Mouse (Mus musculus) thymus, adult 2 months (tissue): ENCODE measurements around the gene Tep1. TPM values are rescaled to one million over a fixed set of nuclear protein-coding genes. Genes with fewer than 3 reads are reported as not detected.

Source experiments
- DNase-seq: peaks from one replicate; pipeline ENCODE4 v3.0.0; 2021
- H3K27ac ChIP-seq: fragments of 200-500 bp; 2 replicates; pipeline ENCODE4 v1.5.1; 2012; ENCODE audit warnings: low read length, control low read depth; ENCODE audit not compliant: control insufficient read depth, insufficient read depth
- H3K27me3 ChIP-seq: fragments of 200-500 bp; 2 replicates; pipeline ENCODE4 v1.6.1; 2012; ENCODE audit warnings: mild to moderate bottlenecking, low read length, moderate library complexity, mixed read lengths; ENCODE audit not compliant: control insufficient read depth, insufficient read depth
- H3K36me3 ChIP-seq: fragments of 200-500 bp; 2 replicates; pipeline ENCODE4 v1.6.1; 2012; ENCODE audit warnings: mild to moderate bottlenecking, low read length, moderate library complexity; ENCODE audit not compliant: control insufficient read depth, insufficient read depth
- H3K4me1 ChIP-seq: fragments of 200-500 bp; replicated peaks from 2 replicates; pipeline ENCODE4 v1.6.1; 2012; ENCODE audit warnings: low read length; ENCODE audit not compliant: control insufficient read depth, insufficient read depth
- H3K4me3 ChIP-seq: fragments of 200-500 bp; 2 replicates; pipeline ENCODE4 v1.5.1; 2012; ENCODE audit warnings: mild to moderate bottlenecking, low read length, control low read depth, moderate library complexity; ENCODE audit not compliant: control insufficient read depth, insufficient read depth
- CTCF ChIP-seq: fragments of 200-500 bp; IDR thresholded peaks from 2 replicates; pipeline ENCODE4 v1.5.1; 2012; ENCODE audit warnings: mild to moderate bottlenecking, control low read depth, low read length, moderate library complexity, borderline replicate concordance; ENCODE audit not compliant: control insufficient read depth, poor library complexity, insufficient read depth; ENCODE audit errors: extremely low read depth
- POLR2A ChIP-seq: fragments of 200-500 bp; IDR thresholded peaks from 2 replicates; pipeline ENCODE4 v1.6.1; 2012; ENCODE audit warnings: mild to moderate bottlenecking, low read length, control low read depth, moderate library complexity; ENCODE audit not compliant: control insufficient read depth, poor library complexity, insufficient read depth; ENCODE audit errors: extremely low read depth
- WGBS: fragments of 180-500 bp; shearing (Covaris S2); methylation state at CpG from one replicate; pipeline ENCODE4 v1.1.7; 2018; 5-methylcytosine and 5-hydroxymethylcytosine counted together
- polyA plus RNA-seq: library from polyadenylated mRNA; depleted of rRNA; stranded (reverse); fragments of >200 nt; gene quantifications from 2 replicates; pipeline ENCODE4 v1.2.3, GENCODE M21; 2012

Gene Tep1
- polyA plus RNA-seq, 1 experiment: 32.2 TPM

- 73% methylated on average over 7 of the region's 7 CpGs for WGBS
- no peaks in the 10 kb centered on the region for H3K27me3 ChIP-seq
- H3K27ac ChIP-seq: no peak within 1 kb of the TSS
- H3K4me1 ChIP-seq: peaks cover 5% of the 10 kb centered on the region
- TF ChIP-seq POLR2A (no peak), CTCF (no peak)
- no peak for DNase-seq
- H3K36me3 ChIP-seq: no peaks in the 10 kb centered on the region
- H3K4me3 ChIP-seq: no peak within 1 kb of the TSS; the same call in 1 of the 2 replicates
These were observed 27.0 kb upstream of the Tep1 start, which contains the start of gene Klhl33 for GRCm38 (mm10) chr14:50897374-50897765. Gene Klhl33, minus strand, starts transcription at chr14:50897507.

GRCm38 (mm10) chr14:50896747-50897373 lies 26.5 kb upstream of the Tep1 start:
- Histone ChIP-seq H3K27ac (no peak overlapping the region), H3K27me3 (no peaks in the 10 kb centered on the region), H3K4me3 (no peak overlapping the region; the same call in 1 of the 2 replicates), H3K36me3 (no peaks in the 10 kb centered on the region), H3K4me1 (peaks cover 7% of the 10 kb centered on the region)
- DNase-seq: no peak
- TF ChIP-seq POLR2A (no peak), CTCF (no peak)
- WGBS: 77% methylated on average over 23 of the region's 23 CpGs

- 69% methylated on average over 19 of the region's 19 CpGs for WGBS
- Histone ChIP-seq H3K4me1 (peaks cover 7% of the 10 kb centered on the region), H3K27me3 (no peaks in the 10 kb centered on the region), H3K4me3 (no peak overlapping the region; the same call in 1 of the 2 replicates), H3K36me3 (no peaks in the 10 kb centered on the region), H3K27ac (no peak overlapping the region)
- DNase-seq: no peak
- TF ChIP-seq CTCF: no peak
- no peak for TF ChIP-seq POLR2A
These were observed 25.8 kb upstream of the Tep1 start for GRCm38 (mm10) chr14:50895985-50896746.

GRCm38 (mm10) chr14:50895407-50895806 lies 25.0 kb upstream of the Tep1 start:
- no peak for TF ChIP-seq POLR2A
- TF ChIP-seq CTCF: no peak
- Histone ChIP-seq H3K27me3 (no peaks in the 10 kb centered on the region), H3K36me3 (no peaks in the 10 kb centered on the region), H3K4me3 (no peak overlapping the region), H3K27ac (no peak overlapping the region), H3K4me1 (peaks cover 7% of the 10 kb centered on the region)
- no peak for DNase-seq

GRCm38 (mm10) chr14:50892541-50893459 lies 22.4 kb upstream of the Tep1 start:
- 54% methylated on average over 22 of the region's 22 CpGs for WGBS
- peaks cover 7% of the 10 kb centered on the region for H3K4me1 ChIP-seq
- no peak for DNase-seq
- H3K4me3 ChIP-seq: peak overlapping the region; percentile 17; the same call in 1 of the 2 replicates
- no peaks in the 10 kb centered on the region for H3K27me3 ChIP-seq
- H3K27ac ChIP-seq: no peak overlapping the region
- no peak for TF ChIP-seq CTCF
- no peak for TF ChIP-seq POLR2A
- no peaks in the 10 kb centered on the region for H3K36me3 ChIP-seq

DNA sequence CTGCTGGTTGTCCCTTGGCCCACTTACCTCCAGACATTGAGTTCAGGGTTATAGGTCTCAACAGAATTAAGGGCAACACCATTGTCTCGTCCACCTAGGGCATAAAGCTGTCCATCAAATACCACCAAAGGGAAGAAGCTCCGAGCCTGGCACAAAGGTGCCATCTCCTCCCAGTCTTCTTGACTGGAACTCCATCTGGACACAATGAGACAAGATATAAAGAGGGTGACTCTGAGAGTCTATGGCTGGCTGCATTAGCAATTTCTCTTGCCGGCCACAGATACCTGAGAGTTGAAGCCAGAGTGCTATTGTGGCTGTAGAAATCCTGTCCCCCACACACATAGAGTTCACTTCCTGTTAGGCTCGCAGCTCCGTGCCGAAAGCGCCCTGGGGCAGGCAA lies 21.7 kb upstream of the Tep1 start:
- 58% methylated on average over 7 of the region's 7 CpGs for WGBS
- no peak for DNase-seq
- Histone ChIP-seq H3K4me3 (peak overlapping the region; percentile 17; the same call in 1 of the 2 replicates), H3K27me3 (no peaks in the 10 kb centered on the region), H3K4me1 (peaks cover 7% of the 10 kb centered on the region), H3K36me3 (no peaks in the 10 kb centered on the region), H3K27ac (no peak overlapping the region)
- TF ChIP-seq CTCF (no peak), POLR2A (no peak)
